Mouse (Mus musculus): ENCODE results near the gene Emilin1. TPM values are rescaled to one million over a fixed set of nuclear protein-coding genes. Genes with fewer than 3 reads are reported as not detected.

Gene Emilin1
- polyA plus RNA-seq, 1 experiment: not detected

- TF ChIP-seq POLR2A (IDR thresholded peaks at IDR 0.05; ENCODE audit: insufficient read depth, low read depth, low read length): no peak
- TF ChIP-seq CTCF (IDR thresholded peaks at IDR 0.05; ENCODE audit: insufficient read depth, low read depth, low read length): no peak
- Histone ChIP-seq H3K4me1 (ENCODE audit: control insufficient read depth, insufficient read depth, low read length) (no peaks in the 10 kb centered on the region), H3K27ac (ENCODE audit: insufficient read depth, low read depth, low read length) (no peak within 1 kb of the TSS), H3K4me3 (ENCODE audit: insufficient read depth, low read depth, low read length) (no peak within 1 kb of the TSS)
- 49% methylated on average over 8 of the region's 8 CpGs for WGBS
These were observed 55.2 kb downstream of the Emilin1 start, which contains the start of gene Tcf23 for GRCm38 (mm10) chr5:30968416-30968815. Gene Tcf23, plus strand, starts transcription at chr5:30968662.

GRCm38 (mm10) chr5:30969440-30969839 lies 56.2 kb downstream of the Emilin1 start:
- TF ChIP-seq CTCF (IDR thresholded peaks at IDR 0.05; ENCODE audit: insufficient read depth, low read depth, low read length): no peak
- TF ChIP-seq POLR2A (IDR thresholded peaks at IDR 0.05; ENCODE audit: insufficient read depth, low read depth, low read length): no peak
- H3K4me1 ChIP-seq (ENCODE audit: control insufficient read depth, insufficient read depth, low read length): no peaks in the 10 kb centered on the region
- H3K27ac ChIP-seq (ENCODE audit: insufficient read depth, low read depth, low read length): no peak overlapping the region
- H3K4me3 ChIP-seq (ENCODE audit: insufficient read depth, low read depth, low read length): no peak overlapping the region
- 70% methylated on average over 2 of the region's 2 CpGs for WGBS

Other genes starting within 250 kb of the Emilin1 start
- gene Cenpa, start 246.6 kb upstream of the Emilin1 start, polyA plus RNA-seq (2012; ENCODE audit: insufficient read depth, insufficient read length, low replicate concordance, missing spikeins): 423 TPM in 1 of 2 replicates, not detected in the other
- not detected in 2 replicates for gene Dpysl5, start 201.8 kb upstream of the Emilin1 start, polyA plus RNA-seq (2012; ENCODE audit: insufficient read depth, insufficient read length, low replicate concordance, missing spikeins)
- not detected in 2 replicates for gene Mapre3, start 98.8 kb upstream of the Emilin1 start, polyA plus RNA-seq (2012; ENCODE audit: insufficient read depth, insufficient read length, low replicate concordance, missing spikeins)
- not detected in 2 replicates for gene Tmem214, start 45.4 kb upstream of the Emilin1 start, polyA plus RNA-seq (2012; ENCODE audit: insufficient read depth, insufficient read length, low replicate concordance, missing spikeins)
- gene Agbl5, start 24.7 kb upstream of the Emilin1 start, polyA plus RNA-seq (2012; ENCODE audit: insufficient read depth, insufficient read length, low replicate concordance, missing spikeins): not detected in 2 replicates
- gene Ost4, start 5.6 kb upstream of the Emilin1 start, polyA plus RNA-seq (2012; ENCODE audit: insufficient read depth, insufficient read length, low replicate concordance, missing spikeins): not detected in 2 replicates
- gene Khk, start 8.0 kb downstream of the Emilin1 start, polyA plus RNA-seq (2012; ENCODE audit: insufficient read depth, insufficient read length, low replicate concordance, missing spikeins): not detected in 2 replicates
- gene Cgref1, start 32.2 kb downstream of the Emilin1 start, polyA plus RNA-seq (2012; ENCODE audit: insufficient read depth, insufficient read length, low replicate concordance, missing spikeins): not detected in 2 replicates
- not detected in 2 replicates for gene Preb, start 47.0 kb downstream of the Emilin1 start, polyA plus RNA-seq (2012; ENCODE audit: insufficient read depth, insufficient read length, low replicate concordance, missing spikeins)
- gene Tcf23, start 55.3 kb downstream of the Emilin1 start, polyA plus RNA-seq (2012; ENCODE audit: insufficient read depth, insufficient read length, low replicate concordance, missing spikeins): not detected in 2 replicates
- not detected in 2 replicates for gene Atraid, start 134.9 kb downstream of the Emilin1 start, polyA plus RNA-seq (2012; ENCODE audit: insufficient read depth, insufficient read length, low replicate concordance, missing spikeins)
- gene Slc5a6, start 135.5 kb downstream of the Emilin1 start, polyA plus RNA-seq (2012; ENCODE audit: insufficient read depth, insufficient read length, low replicate concordance, missing spikeins): not detected in 2 replicates
- gene Cad, start 141.4 kb downstream of the Emilin1 start, polyA plus RNA-seq (2012; ENCODE audit: insufficient read depth, insufficient read length, low replicate concordance, missing spikeins): not detected in 2 replicates
- not detected in 2 replicates for gene Dnajc5g, start 192.9 kb downstream of the Emilin1 start, polyA plus RNA-seq (2012; ENCODE audit: insufficient read depth, insufficient read length, low replicate concordance, missing spikeins)
- not detected in 2 replicates for gene Slc30a3, start 194.8 kb downstream of the Emilin1 start, polyA plus RNA-seq (2012; ENCODE audit: insufficient read depth, insufficient read length, low replicate concordance, missing spikeins)
- not detected in 2 replicates for gene Trim54, start 203.3 kb downstream of the Emilin1 start, polyA plus RNA-seq (2012; ENCODE audit: insufficient read depth, insufficient read length, low replicate concordance, missing spikeins)
- not detected in 2 replicates for gene Ucn, start 225.4 kb downstream of the Emilin1 start, polyA plus RNA-seq (2012; ENCODE audit: insufficient read depth, insufficient read length, low replicate concordance, missing spikeins)
- not detected in 2 replicates for gene Mpv17, start 240.8 kb downstream of the Emilin1 start, polyA plus RNA-seq (2012; ENCODE audit: insufficient read depth, insufficient read length, low replicate concordance, missing spikeins)